Mouse (Mus musculus) erythroblast, embryonic 14.5 days (primary cell): Measurements from ENCODE around the gene Pld5. TPM values are rescaled to one million over a fixed set of nuclear protein-coding genes. Genes with fewer than 3 reads are reported as not detected.

ENCODE experiments used
- H3K27me3 ChIP-seq: 2 replicates; pipeline ENCODE4 v1.6.1; 2012; ENCODE audit warnings: inconsistent platforms; ENCODE audit not compliant: control insufficient read depth
- H3K36me3 ChIP-seq: 2 replicates; pipeline ENCODE4 v1.6.1; 2012; ENCODE audit warnings: mild to moderate bottlenecking, inconsistent platforms; ENCODE audit not compliant: control insufficient read depth
- H3K4me1 ChIP-seq: 2 replicates; pipeline ENCODE4 v1.6.1; 2012; ENCODE audit warnings: inconsistent platforms; ENCODE audit not compliant: control insufficient read depth
- H3K4me3 ChIP-seq: replicated peaks from 2 replicates; pipeline ENCODE3; 2012; ENCODE audit warnings: moderate library complexity, mild to moderate bottlenecking, inconsistent platforms
- H3K9me3 ChIP-seq: 2 replicates; pipeline ENCODE4 v1.6.1; 2012; ENCODE audit warnings: low read length, inconsistent platforms, mixed read lengths; ENCODE audit not compliant: control insufficient read depth
- GATA1 ChIP-seq: IDR thresholded peaks from 2 replicates; pipeline ENCODE4 v1.6.1; 2012; ENCODE audit warnings: low read length, inconsistent platforms, mixed read lengths
- TAL1 ChIP-seq: IDR thresholded peaks from 3 replicates; pipeline ENCODE4 v1.6.1; 2012; ENCODE audit warnings: low read length, inconsistent platforms, mixed read lengths
- polyA plus RNA-seq: library from polyadenylated mRNA; stranded (reverse); fragments of >175 nt; gene quantifications from 2 replicates; pipeline ENCODE4 v1.2.3, GENCODE M21; 2012

Gene Pld5
- polyA plus RNA-seq: not detected in 2 replicates

- Histone ChIP-seq H3K36me3 (no peaks in the 10 kb centered on the region), H3K4me3 (no peak within 1 kb of the TSS), H3K4me1 (no peaks in the 10 kb centered on the region), H3K9me3 (peaks cover 6% of the 10 kb centered on the region; the same call in 1 of the 2 replicates), H3K27me3 (peaks cover 21% of the 10 kb centered on the region)
- TF ChIP-seq TAL1: no peak
- no peak for TF ChIP-seq GATA1
Observed at GRCm38 (mm10) chr1:176274667-176275610, at the start of gene Pld5. Gene Pld5, minus strand, starts transcription at chr1:176275312.

GRCm38 (mm10) chr1:176315063-176315462 lies 40.0 kb upstream of the Pld5 start:
- TF ChIP-seq GATA1: no peak
- no peak for TF ChIP-seq TAL1

GRCm38 (mm10) chr1:176310174-176310573 lies 35.1 kb upstream of the Pld5 start:
- H3K9me3 ChIP-seq: peaks cover 11% of the 10 kb centered on the region
- H3K27me3 ChIP-seq: no peaks in the 10 kb centered on the region
- TF ChIP-seq TAL1 (no peak), GATA1 (no peak)
- H3K4me1 ChIP-seq: no peaks in the 10 kb centered on the region
- H3K36me3 ChIP-seq: no peaks in the 10 kb centered on the region
- H3K4me3 ChIP-seq: no peak overlapping the region

More at GRCm38 (mm10) chr1:176315063-176315462, 40.0 kb upstream of the Pld5 start:
- H3K27me3 ChIP-seq: no peaks in the 10 kb centered on the region
- H3K36me3 ChIP-seq: no peaks in the 10 kb centered on the region
- H3K9me3 ChIP-seq: peaks cover 13% of the 10 kb centered on the region
- no peak overlapping the region for H3K4me3 ChIP-seq
- no peaks in the 10 kb centered on the region for H3K4me1 ChIP-seq

GRCm38 (mm10) chr1:176289396-176289795 lies 14.3 kb upstream of the Pld5 start:
- no peak overlapping the region for H3K4me3 ChIP-seq
- no peak for TF ChIP-seq GATA1
- TF ChIP-seq TAL1: no peak
- no peaks in the 10 kb centered on the region for H3K27me3 ChIP-seq
- H3K36me3 ChIP-seq: no peaks in the 10 kb centered on the region
- H3K4me1 ChIP-seq: no peaks in the 10 kb centered on the region
- H3K9me3 ChIP-seq: no peaks in the 10 kb centered on the region

- peaks cover 21% of the 10 kb centered on the region for H3K27me3 ChIP-seq
- no peaks in the 10 kb centered on the region for H3K4me1 ChIP-seq
- H3K9me3 ChIP-seq: peaks cover 8% of the 10 kb centered on the region
- no peaks in the 10 kb centered on the region for H3K36me3 ChIP-seq
- TF ChIP-seq TAL1: no peak
- H3K4me3 ChIP-seq: no peak overlapping the region
Observed at GRCm38 (mm10) chr1:176275611-176275980, 484 bp upstream of the Pld5 start.

- H3K36me3 ChIP-seq: no peaks in the 10 kb centered on the region
- no peaks in the 10 kb centered on the region for H3K27me3 ChIP-seq
- H3K4me3 ChIP-seq: no peak overlapping the region
Observed at GRCm38 (mm10) chr1:176248717-176249030, 26.4 kb downstream of the Pld5 start.

GRCm38 (mm10) chr1:176247885-176248716 lies 27.0 kb downstream of the Pld5 start:
- TF ChIP-seq GATA1 (no peak), TAL1 (no peak)
- Histone ChIP-seq H3K4me1 (no peaks in the 10 kb centered on the region), H3K27me3 (no peaks in the 10 kb centered on the region), H3K36me3 (no peaks in the 10 kb centered on the region), H3K4me3 (no peak overlapping the region), H3K9me3 (peaks cover 9% of the 10 kb centered on the region)

More at GRCm38 (mm10) chr1:176248717-176249030, 26.4 kb downstream of the Pld5 start:
- Histone ChIP-seq H3K9me3 (peaks cover 9% of the 10 kb centered on the region), H3K4me1 (no peaks in the 10 kb centered on the region)
- no peak for TF ChIP-seq TAL1
- no peak for TF ChIP-seq GATA1

- TF ChIP-seq GATA1: no peak
- TF ChIP-seq TAL1: no peak
- peaks cover 5% of the 10 kb centered on the region for H3K9me3 ChIP-seq
- no peaks in the 10 kb centered on the region for H3K36me3 ChIP-seq
- no peak overlapping the region for H3K4me3 ChIP-seq
- H3K27me3 ChIP-seq: no peaks in the 10 kb centered on the region
- H3K4me1 ChIP-seq: no peaks in the 10 kb centered on the region
Observed at GRCm38 (mm10) chr1:176239199-176239598, 35.9 kb downstream of the Pld5 start.

- TF ChIP-seq TAL1 (no peak), GATA1 (no peak)
- no peaks in the 10 kb centered on the region for H3K27me3 ChIP-seq
- no peaks in the 10 kb centered on the region for H3K36me3 ChIP-seq
- no peaks in the 10 kb centered on the region for H3K9me3 ChIP-seq
- no peak overlapping the region for H3K4me3 ChIP-seq
- no peaks in the 10 kb centered on the region for H3K4me1 ChIP-seq
Observed at GRCm38 (mm10) chr1:176223794-176224193, 51.3 kb downstream of the Pld5 start.
